Mouse (Mus musculus) erythroblast, embryonic 14.5 days (primary cell): ENCODE measurements around the gene E130311K13Rik. TPM values are rescaled to one million over a fixed set of nuclear protein-coding genes. Genes with fewer than 3 reads are reported as not detected.

Experiments used
- H3K27me3 ChIP-seq: 2 replicates; pipeline ENCODE4 v1.6.1; 2012; ENCODE audit warnings: inconsistent platforms; ENCODE audit not compliant: control insufficient read depth
- H3K36me3 ChIP-seq: 2 replicates; pipeline ENCODE4 v1.6.1; 2012; ENCODE audit warnings: mild to moderate bottlenecking, inconsistent platforms; ENCODE audit not compliant: control insufficient read depth
- H3K4me1 ChIP-seq: 2 replicates; pipeline ENCODE4 v1.6.1; 2012; ENCODE audit warnings: inconsistent platforms; ENCODE audit not compliant: control insufficient read depth
- H3K4me3 ChIP-seq: replicated peaks from 2 replicates; pipeline ENCODE3; 2012; ENCODE audit warnings: moderate library complexity, mild to moderate bottlenecking, inconsistent platforms
- H3K9me3 ChIP-seq: 2 replicates; pipeline ENCODE4 v1.6.1; 2012; ENCODE audit warnings: low read length, inconsistent platforms, mixed read lengths; ENCODE audit not compliant: control insufficient read depth
- GATA1 ChIP-seq: IDR thresholded peaks from 2 replicates; pipeline ENCODE4 v1.6.1; 2012; ENCODE audit warnings: low read length, inconsistent platforms, mixed read lengths
- TAL1 ChIP-seq: IDR thresholded peaks from 3 replicates; pipeline ENCODE4 v1.6.1; 2012; ENCODE audit warnings: low read length, inconsistent platforms, mixed read lengths
- polyA plus RNA-seq: library from polyadenylated mRNA; stranded (reverse); fragments of >175 nt; gene quantifications from 2 replicates; pipeline ENCODE4 v1.2.3, GENCODE M21; 2012

Gene E130311K13Rik
- polyA plus RNA-seq = 0.07 TPM in 1 of 2 replicates, not detected in the other

DNA sequence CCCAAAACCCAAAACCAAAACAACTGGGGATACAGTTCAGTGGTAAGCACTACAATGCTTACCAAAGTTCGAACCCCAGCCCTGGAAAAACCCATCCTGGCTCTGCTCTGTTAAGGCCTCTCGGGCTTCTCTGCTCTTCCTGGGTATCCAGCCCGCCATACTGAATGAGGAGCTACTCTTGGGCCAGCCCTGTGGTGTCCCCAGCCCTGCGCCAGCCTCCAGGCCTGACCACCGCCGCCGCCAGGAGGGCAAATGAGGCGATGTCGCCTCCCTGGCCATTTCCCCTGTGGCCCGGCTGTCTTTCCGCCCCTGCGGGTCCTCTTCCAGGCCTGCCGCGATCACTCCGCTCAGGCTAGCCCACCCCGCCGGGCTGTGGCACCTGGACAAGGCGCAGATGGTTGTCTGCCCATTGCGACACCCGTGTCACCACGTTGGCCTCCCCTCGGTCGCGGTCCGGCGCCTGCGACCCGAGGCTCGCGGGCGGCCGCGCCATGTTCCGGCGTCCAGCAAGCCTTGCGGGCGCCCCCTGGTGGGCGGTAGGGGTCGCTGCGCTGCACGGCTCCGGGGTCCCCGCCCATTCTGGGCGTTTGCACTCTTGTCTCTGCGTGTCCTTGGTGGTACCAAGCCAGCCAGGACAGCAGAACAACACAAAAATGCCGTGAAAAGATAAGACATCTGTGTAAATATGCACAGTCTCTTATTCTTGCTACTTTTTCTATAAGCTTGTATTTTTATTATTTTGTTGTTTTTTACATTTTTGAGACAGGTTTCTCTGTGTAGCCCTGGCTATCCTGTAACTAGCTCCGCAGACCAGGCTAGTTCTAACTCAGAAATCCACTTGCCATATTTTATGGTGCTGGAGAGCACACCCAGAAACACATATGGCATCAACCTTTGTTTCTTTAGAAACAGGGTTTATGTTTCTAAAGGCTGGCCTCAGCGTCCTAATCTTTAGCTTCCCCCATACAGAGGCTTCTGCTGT lies at the start of gene E130311K13Rik:
E130311K13Rik (minus strand) TSS at position 595 of the 982 bp plus-strand sequence.
- Histone ChIP-seq H3K4me1 (peaks cover 7% of the 10 kb centered on the region), H3K36me3 (no peaks in the 10 kb centered on the region), H3K27me3 (no peaks in the 10 kb centered on the region), H3K9me3 (no peaks in the 10 kb centered on the region), H3K4me3 (peak within 1 kb of the TSS; percentile 74)
- TF ChIP-seq TAL1 (no peak), GATA1 (no peak)

DNA sequence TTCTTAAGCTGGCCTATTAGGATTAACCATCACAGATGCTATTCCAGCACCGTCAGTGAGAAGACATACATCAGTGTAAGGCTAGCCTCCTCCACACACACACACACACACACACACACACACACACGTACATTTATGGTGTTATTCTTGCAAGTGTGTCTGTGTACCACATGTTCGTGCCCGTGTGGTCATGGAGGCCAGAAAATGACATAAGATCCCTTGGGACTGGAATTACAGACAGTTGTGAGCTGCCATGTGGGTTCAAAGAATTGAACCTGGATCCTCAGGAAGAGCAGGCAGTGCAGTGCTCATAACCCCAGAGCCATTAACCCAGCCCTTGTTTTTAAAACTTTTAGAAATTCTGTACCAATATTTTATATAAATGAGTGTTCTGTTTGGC lies 48.6 kb upstream of the E130311K13Rik start:
- Histone ChIP-seq H3K4me1 (peaks cover 30% of the 10 kb centered on the region), H3K36me3 (peaks cover 41% of the 10 kb centered on the region), H3K9me3 (no peaks in the 10 kb centered on the region), H3K27me3 (0 out of 2 replicates have a peak, but pooled peaks cover under 1% of the 10 kb centered on the region), H3K4me3 (peak overlapping the region; percentile 74)
- no peak for TF ChIP-seq GATA1
- no peak for TF ChIP-seq TAL1

DNA sequence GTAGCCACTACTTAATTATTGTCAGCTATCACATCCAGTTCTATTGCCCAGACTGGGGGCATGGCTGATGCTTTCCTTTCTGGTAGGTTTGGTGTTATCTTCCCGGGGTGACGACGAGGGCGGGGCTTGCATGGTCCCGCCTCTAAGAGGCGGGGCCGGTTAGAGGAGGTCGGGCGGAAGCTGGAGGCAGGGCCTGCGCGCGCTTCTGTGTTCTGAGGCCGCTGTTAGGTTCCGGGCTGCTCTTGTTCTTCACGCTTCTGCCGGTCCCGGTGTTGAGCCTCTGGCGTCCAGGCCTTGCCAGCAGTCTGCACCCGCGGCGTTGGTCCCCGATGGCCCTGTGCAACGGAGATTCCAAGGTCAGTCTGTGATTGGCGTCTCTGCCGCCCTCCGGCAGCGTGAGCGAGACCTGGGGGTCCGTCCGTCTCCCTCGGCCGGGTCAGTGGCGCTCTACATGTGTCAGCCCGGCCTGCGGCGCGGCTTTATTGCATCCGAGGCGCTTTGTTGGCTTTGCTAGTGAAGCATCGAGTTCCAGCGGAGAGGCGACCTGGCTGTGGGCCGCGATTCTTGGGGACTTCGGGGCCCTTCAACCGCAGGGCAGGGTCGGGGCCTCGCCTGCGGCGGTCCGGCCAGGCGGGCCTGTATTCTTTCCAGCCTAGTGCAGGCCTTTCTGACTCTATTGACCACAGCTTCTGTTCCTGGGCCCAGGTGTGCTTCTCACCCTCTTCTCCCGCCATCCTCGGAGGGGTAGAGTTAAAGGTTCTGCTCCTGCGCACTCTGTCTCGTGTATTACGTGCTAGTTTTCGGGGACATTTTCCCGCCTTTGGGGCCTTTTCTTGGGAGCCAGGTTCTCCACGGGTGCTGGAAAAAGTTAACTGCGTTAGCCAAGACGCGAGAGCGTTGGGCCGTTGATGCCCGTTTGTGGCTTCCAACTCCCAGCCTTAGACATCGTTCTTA lies 47.0 kb upstream of the E130311K13Rik start, which contains the start of gene Gmps:
Gmps (plus strand) TSS at position 152 of the 954 bp plus-strand sequence.
- H3K36me3 ChIP-seq = peaks cover 25% of the 10 kb centered on the region
- peaks cover 36% of the 10 kb centered on the region for H3K4me1 ChIP-seq
- H3K4me3 ChIP-seq = peak within 1 kb of the TSS; percentile 74
- TF ChIP-seq GATA1 (peak; percentile 88), TAL1 (no peak)
- H3K27me3 ChIP-seq = peaks cover 5% of the 10 kb centered on the region; the same call in 1 of the 2 replicates
- H3K9me3 ChIP-seq = no peaks in the 10 kb centered on the region

DNA sequence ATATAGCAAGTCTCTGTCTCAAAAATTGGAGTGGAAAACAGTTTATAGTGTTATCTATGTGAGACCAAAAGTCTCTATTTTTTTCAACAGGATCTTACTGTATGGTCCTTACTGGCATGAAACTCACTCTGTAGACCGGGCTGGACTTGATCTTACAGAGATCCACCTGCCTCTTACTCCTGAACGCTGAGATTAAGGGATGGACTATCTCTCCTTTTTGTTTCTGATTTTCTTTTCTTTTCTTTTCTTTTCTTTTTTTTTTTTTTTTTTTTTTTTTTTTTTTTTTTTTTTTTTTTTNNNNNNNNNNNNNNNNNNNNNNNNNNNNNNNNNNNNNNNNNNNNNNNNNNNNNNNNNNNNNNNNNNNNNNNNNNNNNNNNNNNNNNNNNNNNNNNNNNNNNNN lies 36.7 kb upstream of the E130311K13Rik start:
- Histone ChIP-seq H3K27me3 (peaks cover 18% of the 10 kb centered on the region), H3K9me3 (no peaks in the 10 kb centered on the region), H3K36me3 (no peaks in the 10 kb centered on the region; the same call in 1 of the 2 replicates), H3K4me3 (no peak overlapping the region), H3K4me1 (peaks cover 41% of the 10 kb centered on the region)
- TF ChIP-seq GATA1 = no peak
- no peak for TF ChIP-seq TAL1

DNA sequence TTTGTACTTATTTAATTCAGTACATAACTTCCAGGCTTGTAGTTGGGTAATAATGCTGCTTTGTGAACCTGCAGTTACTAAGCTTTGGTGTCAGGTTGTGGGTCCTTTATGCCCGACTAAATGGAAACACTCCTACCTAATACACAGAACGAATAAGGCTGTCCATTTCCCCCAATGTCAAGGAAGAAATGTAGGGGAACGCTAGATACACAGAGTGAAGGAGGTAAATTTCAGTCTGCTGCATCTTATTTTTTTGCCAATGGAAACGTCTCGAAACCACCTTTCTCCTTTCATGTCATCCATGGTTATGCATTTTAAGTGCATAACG lies 35.6 kb upstream of the E130311K13Rik start:
- Histone ChIP-seq H3K4me3 (peak overlapping the region; percentile 87), H3K36me3 (no peaks in the 10 kb centered on the region; the same call in 1 of the 2 replicates), H3K9me3 (no peaks in the 10 kb centered on the region), H3K4me1 (peaks cover 32% of the 10 kb centered on the region), H3K27me3 (peaks cover 18% of the 10 kb centered on the region)
- TF ChIP-seq TAL1 (no peak), GATA1 (no peak)

DNA sequence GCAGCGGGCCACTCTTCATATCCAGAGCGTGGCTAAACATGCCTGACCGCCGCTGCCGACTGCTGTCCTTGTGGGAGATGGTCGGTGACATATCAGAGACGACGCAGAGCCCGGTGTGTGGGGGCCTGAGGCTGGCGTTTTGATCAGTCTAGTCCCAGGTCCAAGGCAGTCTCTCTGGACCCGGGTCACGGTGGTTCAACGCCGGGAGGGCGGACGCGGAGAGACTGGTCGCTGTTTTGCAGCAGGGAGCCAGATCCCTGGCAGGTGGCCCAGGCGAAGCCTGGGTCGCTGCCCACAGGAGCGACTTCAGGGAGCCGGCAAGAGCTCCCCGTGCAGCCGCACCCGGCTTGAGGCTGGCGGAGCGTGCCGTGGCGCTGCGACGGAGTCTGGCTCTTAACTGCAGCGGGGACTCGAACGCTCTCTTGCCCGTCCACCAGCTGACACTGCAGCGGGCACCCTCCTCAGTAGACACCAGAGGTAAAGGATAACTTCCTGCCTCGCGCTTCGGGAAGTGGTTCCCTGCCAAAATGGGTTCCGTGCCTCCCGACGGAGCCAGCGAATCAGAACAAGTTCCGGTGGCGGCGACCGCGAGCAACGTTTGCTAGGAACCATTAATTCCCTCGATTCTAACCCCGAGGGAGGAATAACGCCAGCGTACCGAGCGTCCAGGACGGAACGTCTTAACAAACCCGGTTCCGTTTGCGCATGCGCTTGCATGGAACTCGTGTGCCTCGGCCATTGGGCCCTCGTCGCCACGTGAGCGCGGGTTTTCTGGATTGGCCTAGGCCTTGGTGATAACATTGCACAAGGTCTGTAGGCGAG lies 35.0 kb upstream of the E130311K13Rik start, which contains the start of gene Slc33a1:
Slc33a1 (minus strand) TSS at position 669 of the 822 bp plus-strand sequence.
- peak within 1 kb of the TSS; percentile 87 for H3K4me3 ChIP-seq
- no peak; the same call in 1 of the 2 replicates for TF ChIP-seq GATA1
- no peak for TF ChIP-seq TAL1
- H3K36me3 ChIP-seq = peaks cover 3% of the 10 kb centered on the region
- no peaks in the 10 kb centered on the region for H3K9me3 ChIP-seq
- H3K4me1 ChIP-seq = peaks cover 32% of the 10 kb centered on the region
- H3K27me3 ChIP-seq = peaks cover 18% of the 10 kb centered on the region

DNA sequence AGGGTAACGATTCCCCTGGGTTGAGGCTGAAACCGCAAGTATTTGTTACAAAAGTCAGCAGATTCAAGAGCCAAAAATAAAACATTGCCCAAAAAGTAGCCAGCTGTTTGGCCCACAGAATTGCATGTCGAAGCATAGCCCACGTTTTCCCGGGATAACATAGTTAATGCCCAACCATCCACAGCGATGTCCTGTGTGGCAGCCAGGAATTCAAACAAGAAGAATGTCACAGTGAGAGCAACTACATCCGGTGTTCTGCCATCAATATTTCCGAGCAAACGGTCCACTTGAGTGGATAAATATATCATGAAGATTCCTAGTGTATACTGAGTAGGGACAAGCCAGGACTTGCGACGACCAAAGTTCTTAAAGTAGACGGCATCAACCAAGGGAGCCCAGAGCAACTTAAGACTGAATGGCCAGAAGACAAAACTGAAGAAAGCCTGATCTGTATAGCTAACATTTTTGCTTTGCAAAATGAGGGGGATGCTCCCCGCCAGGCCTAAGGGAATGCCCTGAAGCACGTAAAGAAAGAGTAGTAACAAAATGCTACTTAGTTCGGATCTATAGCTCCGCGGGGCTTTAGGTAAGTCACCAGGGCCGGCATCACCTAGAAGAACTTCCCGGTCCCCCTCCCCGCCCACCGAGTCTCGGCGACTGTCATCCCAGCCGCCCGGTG lies 34.3 kb upstream of the E130311K13Rik start:
- Histone ChIP-seq H3K36me3 (peaks cover 4% of the 10 kb centered on the region), H3K27me3 (peaks cover 16% of the 10 kb centered on the region), H3K4me3 (peak overlapping the region; percentile 87), H3K9me3 (no peaks in the 10 kb centered on the region), H3K4me1 (peaks cover 32% of the 10 kb centered on the region)
- TF ChIP-seq GATA1 = no peak
- no peak for TF ChIP-seq TAL1
